Mouse (Mus musculus): Measurements from ENCODE around the gene Lamb1.

Lamb1 gene

GRCm38 (mm10) chr12:31248681-31249080 lies 16.4 kb upstream of the Lamb1 start:
- no peak for DNase-seq (ENCODE audit: extremely low read depth, insufficient read length, low spot score)

DNA sequence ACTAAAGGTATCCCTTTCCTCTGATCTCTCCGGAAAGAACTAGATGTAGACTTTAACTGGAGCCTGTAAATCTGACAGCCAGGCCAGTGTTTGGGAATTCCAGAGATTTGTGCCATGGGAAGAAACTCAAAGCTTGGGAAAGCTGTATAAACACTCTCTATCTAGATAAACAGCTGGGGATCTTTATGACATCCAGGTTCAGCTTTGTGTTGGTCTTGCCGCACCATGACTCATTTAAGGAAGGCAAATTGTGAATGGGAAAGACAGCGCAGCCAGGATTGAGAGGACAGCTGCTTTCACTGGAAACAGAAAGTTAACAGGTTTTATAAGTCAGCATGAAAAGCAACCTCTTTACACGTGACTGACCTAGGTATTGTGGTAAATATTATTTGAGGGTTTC lies 12.8 kb upstream of the Lamb1 start:
- no peak for DNase-seq (ENCODE audit: extremely low read depth, insufficient read length, low spot score)

GRCm38 (mm10) chr12:31254978-31255377 lies 10.1 kb upstream of the Lamb1 start:
- no peak for DNase-seq (ENCODE audit: extremely low read depth, insufficient read length, low spot score)

- no peak for DNase-seq (ENCODE audit: extremely low read depth, insufficient read length, low spot score)
These were observed 8.7 kb upstream of the Lamb1 start for GRCm38 (mm10) chr12:31256121-31256903.

GRCm38 (mm10) chr12:31261882-31262281 lies 3.2 kb upstream of the Lamb1 start:
- DNase-seq (ENCODE audit: extremely low read depth, insufficient read length, low spot score): no peak

DNA sequence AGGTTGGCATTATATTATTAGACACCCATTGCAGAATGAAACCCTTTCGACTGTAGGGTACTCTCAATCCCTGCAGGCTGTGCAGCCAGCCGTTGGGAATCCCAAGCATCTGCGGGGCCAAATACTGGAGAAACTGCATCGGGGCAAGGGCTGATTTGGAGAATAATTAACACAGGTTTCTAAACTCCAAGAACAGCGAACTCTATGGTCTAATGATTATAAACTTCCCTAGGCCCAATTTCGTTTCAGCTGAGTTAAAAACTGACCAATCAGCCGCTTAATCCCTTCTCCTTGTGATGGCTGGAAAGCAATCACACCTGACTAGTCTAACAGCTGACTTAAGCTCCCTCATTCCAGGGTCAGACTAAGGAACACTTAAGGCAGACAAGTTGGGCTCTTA lies 1.1 kb upstream of the Lamb1 start:
- DNase-seq (ENCODE audit: extremely low read depth, insufficient read length, low spot score): no peak

GRCm38 (mm10) chr12:31265722-31266431 lies 843 bp downstream of the Lamb1 start:
- peak; percentile 58 for DNase-seq (ENCODE audit: extremely low read depth, insufficient read length, low spot score)

- DNase-seq (ENCODE audit: extremely low read depth, insufficient read length, low spot score): no peak
These were observed 1.7 kb downstream of the Lamb1 start for GRCm38 (mm10) chr12:31266686-31267085.

GRCm38 (mm10) chr12:31267363-31267762 lies 2.3 kb downstream of the Lamb1 start:
- no peak for DNase-seq (ENCODE audit: extremely low read depth, insufficient read length, low spot score)

DNA sequence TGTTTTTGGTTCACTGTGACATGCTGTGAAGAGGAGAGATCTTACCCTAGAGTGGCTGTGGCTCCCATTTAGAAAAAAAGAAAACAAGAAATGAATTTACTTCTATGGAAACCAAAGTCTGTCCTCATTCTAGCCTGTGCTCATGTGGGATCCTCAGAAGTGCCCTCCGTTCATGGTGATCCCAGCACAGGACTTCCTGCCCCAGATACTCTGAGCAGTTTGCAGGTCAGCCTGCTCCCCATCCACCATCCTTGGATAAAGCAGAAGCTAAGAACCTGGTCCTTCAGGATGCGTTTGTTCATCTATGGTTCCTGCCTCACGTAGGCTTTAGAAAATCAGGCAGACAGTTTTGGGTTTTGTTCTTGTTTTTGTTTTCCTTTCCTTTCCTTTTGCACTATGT lies 3.3 kb downstream of the Lamb1 start:
- DNase-seq (ENCODE audit: extremely low read depth, insufficient read length, low spot score): no peak

DNA sequence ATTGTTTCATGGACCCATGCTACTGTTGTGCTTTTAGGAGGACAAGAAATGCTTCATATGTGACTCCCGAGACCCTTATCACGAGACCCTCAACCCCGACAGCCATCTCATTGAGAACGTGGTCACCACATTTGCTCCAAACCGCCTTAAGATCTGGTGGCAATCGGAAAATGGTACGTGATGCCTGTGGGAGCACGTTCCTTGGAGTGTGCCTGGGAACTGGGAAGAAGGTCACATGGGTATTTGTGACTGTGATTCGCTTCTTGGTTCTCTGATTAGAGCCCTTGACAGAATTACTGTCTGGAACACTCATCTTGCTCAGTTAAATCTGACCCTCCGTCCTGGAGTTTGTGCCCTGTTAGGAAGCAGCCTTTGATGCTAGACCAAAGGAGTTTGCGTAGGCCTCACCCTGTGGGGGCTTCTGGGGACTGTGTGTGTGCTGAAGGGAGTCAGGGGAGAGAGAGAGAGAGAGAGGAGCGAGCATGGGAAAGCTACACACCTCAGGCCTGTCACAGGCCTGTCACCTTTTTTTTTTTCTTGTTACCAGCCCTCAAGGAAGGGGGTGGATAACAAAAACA lies 4.1 kb downstream of the Lamb1 start:
- no peak for DNase-seq (ENCODE audit: extremely low read depth, insufficient read length, low spot score)

DNA sequence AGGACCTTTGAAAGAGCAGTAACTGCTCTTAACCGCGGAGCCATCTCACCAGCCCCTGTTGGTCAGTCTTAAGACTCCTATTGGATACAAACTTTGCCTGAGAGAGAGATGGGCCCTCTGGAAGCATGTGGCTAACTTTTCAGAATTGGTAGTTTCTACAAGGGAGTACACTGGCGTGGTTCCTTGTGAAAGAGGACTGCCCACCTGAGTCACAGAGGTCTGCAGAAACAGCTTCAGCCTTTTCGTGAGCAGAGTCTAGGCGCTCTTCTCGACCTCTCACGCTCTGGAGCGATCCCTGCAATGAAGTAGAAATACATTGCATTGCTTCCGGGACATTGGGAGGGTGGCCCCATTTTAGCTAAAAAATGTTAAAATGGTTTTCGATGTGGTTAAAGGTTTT lies 5.3 kb downstream of the Lamb1 start:
- no peak for DNase-seq (ENCODE audit: extremely low read depth, insufficient read length, low spot score)

- DNase-seq (ENCODE audit: extremely low read depth, insufficient read length, low spot score): no peak
These were observed 5.7 kb downstream of the Lamb1 start for GRCm38 (mm10) chr12:31270776-31271175.

GRCm38 (mm10) chr12:31271361-31272011 lies 6.5 kb downstream of the Lamb1 start:
- peak; percentile 78 for DNase-seq (ENCODE audit: extremely low read depth, insufficient read length, low spot score)

DNA sequence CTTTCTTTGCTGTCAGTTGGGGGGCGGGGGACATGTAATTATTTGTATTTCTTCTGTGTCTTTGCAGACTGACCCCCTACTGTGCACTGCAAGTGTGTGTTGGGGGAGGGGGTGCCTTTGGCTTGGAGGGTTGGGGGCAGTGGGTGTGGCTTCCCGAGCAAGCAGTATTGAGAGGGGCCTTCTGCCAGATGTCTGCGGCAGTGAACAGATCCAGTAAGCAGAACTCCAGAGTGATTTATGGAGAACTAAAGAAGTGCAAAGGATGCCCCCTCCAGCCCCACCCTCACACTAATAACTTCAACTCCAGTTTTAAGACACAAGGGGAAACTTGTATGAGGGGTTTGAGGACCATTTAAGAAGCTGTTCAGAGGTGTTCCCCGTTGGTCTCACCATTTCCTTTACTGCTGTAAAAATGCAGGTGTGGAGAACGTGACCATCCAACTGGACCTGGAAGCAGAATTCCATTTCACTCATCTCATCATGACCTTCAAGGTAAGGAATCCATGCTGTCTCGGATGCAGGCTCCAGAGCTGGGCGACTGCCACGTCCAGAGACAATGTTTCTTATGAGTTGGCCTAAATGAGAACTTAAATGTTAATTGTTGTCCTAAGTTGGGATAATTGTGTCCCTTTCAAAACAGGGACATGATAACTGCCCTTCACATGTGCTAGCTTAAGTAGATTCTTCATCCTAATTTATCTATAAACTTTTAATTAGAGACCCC lies 7.1 kb downstream of the Lamb1 start:
- DNase-seq (ENCODE audit: extremely low read depth, insufficient read length, low spot score): no peak

GRCm38 (mm10) chr12:31272846-31273245 lies 7.8 kb downstream of the Lamb1 start:
- DNase-seq (ENCODE audit: extremely low read depth, insufficient read length, low spot score): no peak

DNA sequence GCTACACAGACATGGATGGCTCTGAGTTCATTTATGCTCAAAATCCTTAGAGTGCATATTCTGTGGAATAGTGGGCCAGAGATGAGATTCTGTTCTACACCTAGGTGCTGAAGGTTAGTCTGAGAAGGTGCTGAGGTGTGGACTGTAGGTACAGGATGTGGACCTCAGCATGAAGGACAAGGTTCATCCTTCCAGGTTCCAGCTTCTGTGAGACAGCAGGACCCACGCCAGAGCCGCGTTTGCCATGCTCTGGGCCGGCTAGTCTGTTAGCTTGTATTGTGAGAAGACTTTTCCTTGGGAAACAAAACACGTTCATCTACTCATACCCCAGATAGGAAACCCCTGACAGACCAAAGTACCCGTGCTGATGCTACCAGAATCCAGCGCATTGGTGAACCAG lies 8.6 kb downstream of the Lamb1 start:
- DNase-seq (ENCODE audit: extremely low read depth, insufficient read length, low spot score): no peak

- no peak for DNase-seq (ENCODE audit: extremely low read depth, insufficient read length, low spot score)
These were observed 10.4 kb downstream of the Lamb1 start for GRCm38 (mm10) chr12:31275411-31275810.

DNA sequence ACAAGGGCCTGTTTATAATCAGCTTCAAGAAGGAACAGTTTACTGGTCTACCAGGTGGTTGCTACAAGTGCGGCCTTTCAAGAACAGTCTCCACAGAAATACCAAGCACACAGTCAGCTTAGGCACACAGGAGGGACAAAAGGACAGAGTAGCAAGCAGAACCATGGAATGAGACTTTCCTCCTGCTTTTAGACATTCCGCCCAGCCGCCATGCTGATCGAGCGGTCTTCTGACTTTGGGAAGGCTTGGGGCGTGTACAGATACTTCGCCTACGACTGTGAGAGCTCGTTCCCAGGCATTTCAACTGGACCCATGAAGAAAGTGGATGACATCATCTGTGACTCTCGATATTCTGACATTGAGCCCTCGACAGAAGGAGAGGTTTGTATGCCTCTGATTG lies 13.2 kb downstream of the Lamb1 start:
- no peak for DNase-seq (ENCODE audit: extremely low read depth, insufficient read length, low spot score)

DNA sequence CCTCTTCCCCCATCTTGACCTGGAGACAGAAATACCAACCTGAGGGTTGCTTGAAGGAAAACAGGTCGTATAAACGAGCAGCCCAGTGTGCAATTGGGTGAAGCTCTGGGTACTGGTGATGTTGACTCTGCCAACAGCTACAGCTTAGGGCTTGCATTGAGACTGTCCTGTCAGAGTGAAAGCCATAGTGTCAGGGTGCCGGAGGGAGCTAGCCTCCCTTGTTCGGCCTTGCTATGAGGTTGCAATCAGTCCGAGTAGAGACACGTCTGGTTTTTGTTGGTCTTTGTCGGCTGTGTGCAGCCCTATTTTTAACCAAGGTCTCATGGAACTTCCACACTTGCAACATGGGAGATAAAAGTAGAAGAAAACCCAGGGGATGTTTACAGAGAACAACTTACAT lies 15.3 kb downstream of the Lamb1 start:
- no peak for DNase-seq (ENCODE audit: extremely low read depth, insufficient read length, low spot score)

DNA sequence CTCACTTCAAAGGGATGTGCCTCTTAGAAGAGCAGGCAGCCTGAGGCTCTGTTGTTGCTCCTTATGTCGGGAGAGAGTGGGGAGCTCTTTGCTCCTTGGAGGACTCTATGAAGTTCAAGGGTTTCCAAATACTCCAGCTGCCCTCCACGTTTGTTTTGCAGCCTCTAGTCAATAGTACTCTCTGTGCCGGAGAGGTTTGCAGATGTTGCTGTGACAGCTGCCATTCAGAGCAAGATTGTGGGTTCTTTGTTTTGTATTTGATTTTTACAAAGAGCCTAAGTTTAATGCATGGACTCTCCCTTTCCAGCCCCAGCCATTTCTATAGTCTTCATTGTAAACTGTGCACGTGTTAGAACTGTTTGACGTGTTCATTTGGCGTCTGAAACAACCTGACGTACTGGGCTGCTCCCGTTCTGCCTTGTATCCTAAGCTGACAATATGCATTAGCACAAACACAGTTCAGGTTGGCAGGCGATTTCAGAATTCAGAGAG lies 16.1 kb downstream of the Lamb1 start:
- no peak for DNase-seq (ENCODE audit: extremely low read depth, insufficient read length, low spot score)

Measured in 3134 (cell line).